9 mouse cellular contexts compared by ENCODE assay signal in genomic region chr4:57886066-57886887, GRCm38 (mm10). TPM values are rescaled to one million over a fixed set of nuclear protein-coding genes. Genes with fewer than 3 reads are reported as not detected.
A peak's percentile ranks its signal among the peaks of the same experiment; 100 is the strongest.
DNase-seq lines count a peak whose midpoint lies in the region; ATAC-seq and TF ChIP-seq lines count a peak whose summit lies in the region.
"Had no signal": no experiment of that assay in that cellular context is flagged by ENCODE, and none has a peak within 500 bp of the region (broad histone marks: within the 10 kb centered on the region; RNA-seq: fewer than 3 reads in every experiment).

No protein-coding gene starts in this region.

- H3K9ac ChIP-seq in heart, adult 2 months (ENCODE audit: low read depth, low read length) = no peak overlapping the region
- no peak overlapping the region for H3K9ac ChIP-seq in MEL (ENCODE audit: control insufficient read depth, low read depth, low read length, poor library complexity, severe bottlenecking)
- H3K9ac ChIP-seq: liver, embryonic 14.5 days had no signal

- peaks cover 16% of the 10 kb centered on the region for H3K4me1 ChIP-seq in heart, adult 2 months (ENCODE audit: control insufficient read depth, insufficient read depth, low read length)
- peaks cover 0 to 5% of the 10 kb centered on the region in 2 experiments; a peak in 2 of 4 replicates for H3K4me1 ChIP-seq in MEL (ENCODE audit: control insufficient read depth in 1 of 2, insufficient read depth in 2 of 2, low read length in 2 of 2)

- ATAC-seq in granulocyte monocyte progenitor cell, adult 5-6 weeks (replicated peaks; ENCODE audit: poor library complexity, severe bottlenecking) = peak; percentile 29
- ATAC-seq in megakaryocyte-erythroid progenitor cell, adult 5-6 weeks (replicated peaks; ENCODE audit: low FRiP score, low TSS enrichment, poor library complexity, severe bottlenecking) = no peak

- no peak for TF ChIP-seq EP300 in heart, adult 2 months (IDR thresholded peaks at IDR 0.05; ENCODE audit: insufficient read depth, low read depth, low read length)
- TF ChIP-seq EP300 in MEL (IDR thresholded peaks at IDR 0.05; ENCODE audit: low read depth in 1 of 2, low read length in 2 of 2) = peak in 1 of 2 experiments; percentile 19; a peak in 1 of 4 replicates

- no peak for TF ChIP-seq RAD21 in MEL (IDR thresholded peaks at IDR 0.05; ENCODE audit: low read depth, low read length)

- WGBS in heart, adult 2 months = 53% methylated on average over 11 of the region's 11 CpGs

- H3K27ac ChIP-seq in heart, adult 2 months = no peak overlapping the region
- no peak overlapping the region for H3K27ac ChIP-seq in MEL (ENCODE audit: control insufficient read depth, low read depth, low read length)
- H3K27ac ChIP-seq: liver, embryonic 14.5 days had no signal

- no peak for TF ChIP-seq POLR2A in heart, adult 2 months (IDR thresholded peaks at IDR 0.05; ENCODE audit: insufficient read depth, low read depth, low read length)
- TF ChIP-seq POLR2A in MEL (IDR thresholded peaks at IDR 0.05; ENCODE audit: control insufficient read depth in 1 of 2, insufficient read depth in 1 of 2, low read depth in 1 of 2, low read length in 2 of 2, poor library complexity in 1 of 2) = no peak

- no peaks in the 10 kb centered on the region for H3K9me3 ChIP-seq in MEL (replicated peaks; ENCODE audit: insufficient read depth, low read length)

- no peak for TF ChIP-seq CTCF in heart, adult 2 months (IDR thresholded peaks at IDR 0.05)
- TF ChIP-seq CTCF in MEL (IDR thresholded peaks at IDR 0.05 in 2 of 3, conservative IDR thresholded peaks at IDR 0.05 in 1 of 3; ENCODE audit: control insufficient read depth in 1 of 3, insufficient read depth in 1 of 3, low read depth in 2 of 3, low read length in 3 of 3, poor library complexity in 1 of 3, severe bottlenecking in 1 of 3) = no peak

- intact Hi-C loops in heart, adult 2 months (cut with DNase I) = no loop called here

- DNase-seq in heart, adult 2 months = peak; percentile 40 to 48
- no peak for DNase-seq in heart, adult 8-10 months (ENCODE audit: low spot score)
- DNase-seq in MEL (ENCODE audit: low read depth, low spot score) = peak; percentile 56
- DNase-seq in kidney, postnatal 36 days = peak; percentile 69 to 70
- DNase-seq in yolk sac, embryonic 10.5 days (ENCODE audit: low spot score) = peak; percentile 20
- no peak for DNase-seq in left cerebral cortex, adult 8-10 months (ENCODE audit: low spot score in 2 of 2)

- H3K4me3 ChIP-seq in heart, adult 2 months = no peak overlapping the region
- 0 out of 4 replicates have a peak overlapping the region, but pooled peaks of 1 of the 2 experiments have one; percentile 11 for H3K4me3 ChIP-seq in MEL (ENCODE audit: control insufficient read depth in 1 of 2, insufficient read depth in 1 of 2, low read depth in 2 of 2, low read length in 2 of 2)

- H3K27me3 ChIP-seq in heart, adult 2 months (ENCODE audit: control insufficient read depth, insufficient read depth, low read length) = no peaks in the 10 kb centered on the region
- no peaks in the 10 kb centered on the region for H3K27me3 ChIP-seq in MEL (ENCODE audit: control insufficient read depth in 1 of 2, insufficient read depth in 2 of 2, low read length in 2 of 2)

- H3K36me3 ChIP-seq in heart, adult 2 months (ENCODE audit: control insufficient read depth, insufficient read depth, low read length) = peaks cover 28% of the 10 kb centered on the region
- no peaks in the 10 kb centered on the region for H3K36me3 ChIP-seq in MEL (ENCODE audit: control insufficient read depth in 1 of 2, insufficient read depth in 2 of 2, low read length in 2 of 2)

- H3K79me2 ChIP-seq in heart, adult 2 months (replicated peaks; ENCODE audit: control insufficient read depth, insufficient read depth, low read length) = peaks cover 7% of the 10 kb centered on the region
- H3K79me2 ChIP-seq in MEL (ENCODE audit: control insufficient read depth, insufficient read depth, low read length, poor library complexity) = no peaks in the 10 kb centered on the region

TF ChIP-seq in MEL, 35 proteins besides CTCF, POLR2A, EP300 and RAD21:
- TF ChIP-seq MXI1 (IDR thresholded peaks at IDR 0.05; ENCODE audit: low read depth, low read length) (0 out of 2 replicates have a peak, but pooled peaks have one; percentile 23), MAX (IDR thresholded peaks at IDR 0.05; ENCODE audit: low read length) (no peak), MYC (IDR thresholded peaks at IDR 0.05; ENCODE audit: low read depth, low read length) (peak; percentile 68; the same call in 1 of the 2 replicates), MAZ (IDR thresholded peaks at IDR 0.05; ENCODE audit: low read depth, low read length) (0 out of 2 replicates have a peak, but pooled peaks have one; percentile 35)

RNA-seq across cellular contexts. Expression of gene D630039A03Rik, which starts 29.8 kb away (rescaled TPM):
- total RNA-seq in heart, adult 2 months (2021) = under 1 TPM; 0.13 to 0.27 TPM
- 0.29 and 0.31 TPM in 2 replicates for polyA plus RNA-seq in heart, adult 2 months (2012; rRNA removed)
- total RNA-seq in heart, adult 8-10 months (2022) = under 1 TPM; 0.09 to 0.25 (median 0.18) TPM
- not detected in 2 replicates for total RNA-seq in MEL (2012; rRNA removed)
- not detected for polyA plus RNA-seq in MEL (2012; ENCODE audit: insufficient read depth in 1 of 2, insufficient read length in 2 of 2, low read depth in 1 of 2, low replicate concordance in 2 of 2, missing spikeins in 1 of 2)
- total RNA-seq in granulocyte monocyte progenitor cell, adult 5-6 weeks (2014; fragmentation: Nextera tagmentation) = not detected in 2 replicates
- 0.09 TPM in 1 of 2 replicates, not detected in the other for total RNA-seq in granulocyte monocyte progenitor cell, adult 5-6 weeks (2017)
- total RNA-seq in megakaryocyte-erythroid progenitor cell, adult 5-6 weeks (2014; fragmentation: Nextera tagmentation) = 1.1 TPM in 1 of 2 replicates, not detected in the other
- not detected in 2 replicates for total RNA-seq in megakaryocyte-erythroid progenitor cell, adult 5-6 weeks (2017)
- total RNA-seq in left cerebral cortex, adult 8-10 months (2022) = under 1 TPM; 0.13 to 0.30 (median 0.18) TPM

Comparison
In these comparisons a context has a peak if more than half of its experiments do, and no peak if none do; other contexts are left out.
1. DNase-seq: peak in heart, adult 2 months (2 of 2), MEL (single experiment), kidney, postnatal 36 days (2 of 2) and yolk sac, embryonic 10.5 days (single experiment); none in heart, adult 8-10 months (single experiment) and left cerebral cortex, adult 8-10 months (0 of 2).